1 mouse cellular context compared by ENCODE assay signal in genomic region chr4:132350123-132350740, GRCm38 (mm10).
TF ChIP-seq lines count a peak whose summit lies in the region.

No protein-coding gene starts in this region.

TF ChIP-seq in MEL, 35 proteins besides CTCF, POLR2A, EP300 and RAD21 (continued from another document):
- TF ChIP-seq CHD1 (IDR thresholded peaks at IDR 0.05; ENCODE audit: low read depth, low read length): no peak
- TF ChIP-seq POLR2AphosphoS5 (IDR thresholded peaks at IDR 0.05; ENCODE audit: borderline replicate concordance, low read depth, low read length): no peak; the same call in 1 of the 2 replicates
- no peak for TF ChIP-seq ZMIZ1 (IDR thresholded peaks at IDR 0.05; ENCODE audit: low read depth, low read length)
- TF ChIP-seq E2F4 (IDR thresholded peaks at IDR 0.05; ENCODE audit: borderline replicate concordance, low read depth, low read length): no peak
